7 mouse cellular contexts compared by ENCODE assay signal in the genomic region with DNA sequence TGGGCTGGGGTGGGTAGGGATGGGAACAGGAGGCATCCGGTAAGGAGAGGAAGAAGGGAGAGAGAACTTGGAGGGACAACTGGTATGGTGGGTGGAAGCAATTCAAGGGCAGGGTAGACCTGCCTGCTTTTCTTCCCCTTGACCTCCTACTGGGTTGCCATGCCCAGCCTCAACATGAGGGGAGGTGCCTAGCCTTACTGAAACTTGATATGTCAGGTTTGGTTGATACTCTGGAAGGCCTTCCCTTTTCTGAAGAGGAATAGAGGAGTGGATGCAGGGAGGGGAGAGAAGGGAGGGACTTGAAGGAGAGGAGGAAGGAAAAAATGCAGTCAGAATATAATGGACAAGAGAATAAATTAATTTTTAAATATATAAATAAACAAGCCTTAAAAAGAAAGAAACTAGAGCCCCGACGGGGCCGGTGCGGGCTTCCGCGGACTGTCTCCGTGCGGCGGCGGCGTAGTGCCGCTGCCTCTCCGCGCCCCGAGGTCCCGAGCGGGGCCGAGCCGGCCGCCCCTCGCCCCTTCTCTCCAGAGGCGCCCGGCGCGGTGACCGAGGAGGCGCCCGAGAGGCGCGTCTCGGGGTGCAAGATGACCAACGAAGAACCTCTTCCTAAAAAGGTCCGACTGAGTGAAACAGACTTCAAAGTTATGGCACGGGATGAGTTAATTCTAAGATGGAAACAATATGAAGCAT.
A peak's percentile ranks its signal among the peaks of the same experiment; 100 is the strongest.
DNase-seq lines count a peak whose midpoint lies in the region; ATAC-seq lines count a peak whose summit lies in the region.
"Not testable (repeated sequence)": the region's sequence is repeated elsewhere in the genome, so short reads cannot be mapped to it uniquely, and the experiment has no call there.

No protein-coding gene starts in this region.

- WGBS in forebrain, embryonic 13.5 days: 4% methylated on average over 32 of the region's 35 CpGs
- WGBS in heart, embryonic 15.5 days: 3% methylated on average over 35 of the region's 35 CpGs
- WGBS in intestine, embryonic 15.5 days: 4% methylated on average over 35 of the region's 35 CpGs
- 3% methylated on average over 35 of the region's 35 CpGs for WGBS in limb, embryonic 15.5 days
- 5% methylated on average over 25 of the region's 35 CpGs for WGBS in midbrain, embryonic 11.5 days

- H3K9ac ChIP-seq in forebrain, embryonic 13.5 days; heart, embryonic 15.5 days; intestine, embryonic 15.5 days; limb, embryonic 15.5 days; midbrain, embryonic 11.5 days (ENCODE audit: low read length): not testable (repeated sequence)

- peak overlapping the region; percentile 45 for H3K4me2 ChIP-seq in forebrain, embryonic 13.5 days
- peak overlapping the region; percentile 39; the same call in 1 of the 2 replicates for H3K4me2 ChIP-seq in heart, embryonic 15.5 days
- peak overlapping the region; percentile 48 for H3K4me2 ChIP-seq in intestine, embryonic 15.5 days (replicated peaks)
- peak overlapping the region; percentile 43 for H3K4me2 ChIP-seq in limb, embryonic 15.5 days
- H3K4me2 ChIP-seq in midbrain, embryonic 11.5 days: peak overlapping the region; percentile 33

- DNase-seq in embryo, embryonic 11 days: peak; percentile 32
- DNase-seq in midbrain, embryonic 11.5 days (ENCODE audit: low spot score, missing footprints): peak; percentile 87

- H3K36me3 ChIP-seq in forebrain, embryonic 13.5 days (ENCODE audit: poor library complexity, severe bottlenecking); heart, embryonic 15.5 days; intestine, embryonic 15.5 days; limb, embryonic 15.5 days; midbrain, embryonic 11.5 days (ENCODE audit: control insufficient read depth, insufficient read depth, low read length): not testable (repeated sequence)

- H3K4me1 ChIP-seq in forebrain, embryonic 13.5 days; heart, embryonic 15.5 days (replicated peaks); intestine, embryonic 15.5 days (replicated peaks); limb, embryonic 15.5 days; midbrain, embryonic 11.5 days (ENCODE audit: control insufficient read depth, insufficient read depth, low read length): not testable (repeated sequence)

- H3K9me3 ChIP-seq in forebrain, embryonic 13.5 days (replicated peaks); heart, embryonic 15.5 days (replicated peaks); intestine, embryonic 15.5 days; limb, embryonic 15.5 days; midbrain, embryonic 11.5 days (ENCODE audit: control insufficient read depth, low read length): not testable (repeated sequence)

- H3K27ac ChIP-seq in forebrain, embryonic 13.5 days; heart, embryonic 15.5 days; intestine, embryonic 15.5 days; limb, embryonic 15.5 days; midbrain, embryonic 11.5 days (ENCODE audit: low read depth, low read length): not testable (repeated sequence)

- H3K27me3 ChIP-seq in forebrain, embryonic 13.5 days: peaks cover 14% of the 10 kb centered on the region; the same call in 1 of the 2 replicates
- H3K27me3 ChIP-seq in heart, embryonic 15.5 days: peaks cover 15% of the 10 kb centered on the region; the same call in 1 of the 2 replicates
- H3K27me3 ChIP-seq in intestine, embryonic 15.5 days (replicated peaks); midbrain, embryonic 11.5 days (ENCODE audit: control insufficient read depth, insufficient read depth, low read length): not testable (repeated sequence)
- H3K27me3 ChIP-seq in limb, embryonic 15.5 days: peaks cover 10% of the 10 kb centered on the region; the same call in 1 of the 2 replicates

- ATAC-seq in forebrain, embryonic 13.5 days: peak; percentile 66; the same call in 1 of the 2 replicates
- not testable (repeated sequence) for ATAC-seq in heart, embryonic 15.5 days (replicated peaks; ENCODE audit: insufficient number of reproducible peaks, insufficient read depth, low FRiP score, low read depth); limb, embryonic 15.5 days (ENCODE audit: insufficient number of reproducible peaks, low FRiP score, low TSS enrichment, low read depth)
- ATAC-seq in intestine, embryonic 15.5 days: peak; percentile 80
- ATAC-seq in midbrain, embryonic 11.5 days (ENCODE audit: low FRiP score): peak; percentile 70
- ATAC-seq in neutrophil, adult 5-6 weeks (ENCODE audit: extremely low read depth, insufficient number of reproducible peaks, low FRiP score, poor library complexity, severe bottlenecking): 0 out of 2 replicates have a peak, but pooled peaks have one; percentile 39

- 0 out of 2 replicates have a peak overlapping the region, but pooled peaks have one; percentile 7 for H3K4me3 ChIP-seq in forebrain, embryonic 13.5 days
- 0 out of 2 replicates have a peak overlapping the region, but pooled peaks have one; percentile 10 for H3K4me3 ChIP-seq in heart, embryonic 15.5 days
- H3K4me3 ChIP-seq in intestine, embryonic 15.5 days (replicated peaks); midbrain, embryonic 11.5 days (ENCODE audit: low read depth, low read length): not testable (repeated sequence)
- H3K4me3 ChIP-seq in limb, embryonic 15.5 days: peak overlapping the region; percentile 21
